Mouse (Mus musculus) ES-E14 (cell line): ENCODE data around the gene 1810055G02Rik. TPM values are rescaled to one million over a fixed set of nuclear protein-coding genes. Genes with fewer than 3 reads are reported as not detected.

Experiments used
- DNase-seq: peaks from one replicate; pipeline ENCODE4 v3.0.0-alpha.2; 2013; ENCODE audit warnings: low read depth, low spot score
- H3K27ac ChIP-seq: 2 replicates; pipeline ENCODE4 v1.5.1; 2012; ENCODE audit warnings: low read depth, mild to moderate bottlenecking, low read length, moderate library complexity, mixed read lengths; ENCODE audit not compliant: poor library complexity, insufficient read depth, severe bottlenecking
- H3K36me3 ChIP-seq: 2 replicates; pipeline ENCODE4 v1.6.1; 2012; ENCODE audit warnings: mild to moderate bottlenecking, low read length, moderate library complexity, mixed read lengths; ENCODE audit not compliant: control insufficient read depth, poor library complexity, insufficient read depth, severe bottlenecking
- H3K4me1 ChIP-seq, 2 experiments: fragments of 150-350 bp in 1 of 2; sonication (generic) in 1 of 2; 2 replicates each; pipeline ENCODE4 v1.6.1; 2012; ENCODE audit warnings: low read length in 2 of 2, mild to moderate bottlenecking in 1 of 2, mixed read lengths in 1 of 2; ENCODE audit not compliant: control insufficient read depth in 2 of 2, insufficient read depth in 2 of 2, poor library complexity in 1 of 2
- H3K4me3 ChIP-seq, 2 experiments: fragments of 150-350 bp in 1 of 2; sonication (generic) in 1 of 2; 2 replicates each; pipeline ENCODE4 v1.5.1; 2012; ENCODE audit warnings: low read length in 2 of 2, low read depth in 1 of 2, mild to moderate bottlenecking in 1 of 2, mixed read lengths in 1 of 2; ENCODE audit not compliant: insufficient read depth in 1 of 2, poor library complexity in 1 of 2, severe bottlenecking in 1 of 2
- H3K9ac ChIP-seq: 2 replicates; pipeline ENCODE4 v1.6.1; 2012; ENCODE audit warnings: low read depth, mild to moderate bottlenecking, low read length, mixed read lengths; ENCODE audit not compliant: poor library complexity, insufficient read depth, severe bottlenecking
- H3K9me3 ChIP-seq: fragments of 150-350 bp; sonication (generic); 2 replicates; pipeline ENCODE4 v1.6.1; 2012; ENCODE audit warnings: low read depth, mild to moderate bottlenecking, low read length; ENCODE audit not compliant: control insufficient read depth, insufficient read depth
- CHD2 ChIP-seq: IDR thresholded peaks from 2 replicates; pipeline ENCODE4 v1.6.1; 2014; ENCODE audit warnings: mild to moderate bottlenecking, low read depth, low read length, inconsistent platforms
- HCFC1 ChIP-seq: IDR thresholded peaks from 2 replicates; pipeline ENCODE4 v1.6.1; 2012; ENCODE audit warnings: low read length, inconsistent platforms, borderline replicate concordance; ENCODE audit not compliant: insufficient read depth
- MAFK ChIP-seq: IDR thresholded peaks from 2 replicates; pipeline ENCODE4 v1.6.1; 2014; ENCODE audit warnings: mild to moderate bottlenecking, low read depth, low read length, inconsistent platforms; ENCODE audit not compliant: insufficient read depth
- ZC3H11A ChIP-seq: IDR thresholded peaks from 2 replicates; pipeline ENCODE4 v1.6.1; 2012; ENCODE audit warnings: low read depth, mild to moderate bottlenecking, inconsistent platforms, low read length, borderline replicate concordance
- ZNF384 ChIP-seq: IDR thresholded peaks from 2 replicates; pipeline ENCODE4 v1.6.1; 2012; ENCODE audit warnings: low read depth, low read length, inconsistent platforms
- in situ Hi-C, 2 experiments: fragments of 600-800 bp; cut with MboI; formaldehyde crosslinking; loops; one replicate each; pipeline ENCODE4 v1.15.1; 2025; ENCODE audit warnings: low sequenced_read_pairs in 2 of 2, inconsistent platforms in 1 of 2; ENCODE audit not compliant: unreplicated experiment in 2 of 2
- total RNA-seq: library from RNA; depleted of rRNA; stranded (reverse); fragments of 300-350 nt; gene quantifications from 2 replicates; pipeline ENCODE4 v1.2.3, GENCODE M21; 2012

Gene 1810055G02Rik
- total RNA-seq, 1 experiment: 31.4 TPM

DNA sequence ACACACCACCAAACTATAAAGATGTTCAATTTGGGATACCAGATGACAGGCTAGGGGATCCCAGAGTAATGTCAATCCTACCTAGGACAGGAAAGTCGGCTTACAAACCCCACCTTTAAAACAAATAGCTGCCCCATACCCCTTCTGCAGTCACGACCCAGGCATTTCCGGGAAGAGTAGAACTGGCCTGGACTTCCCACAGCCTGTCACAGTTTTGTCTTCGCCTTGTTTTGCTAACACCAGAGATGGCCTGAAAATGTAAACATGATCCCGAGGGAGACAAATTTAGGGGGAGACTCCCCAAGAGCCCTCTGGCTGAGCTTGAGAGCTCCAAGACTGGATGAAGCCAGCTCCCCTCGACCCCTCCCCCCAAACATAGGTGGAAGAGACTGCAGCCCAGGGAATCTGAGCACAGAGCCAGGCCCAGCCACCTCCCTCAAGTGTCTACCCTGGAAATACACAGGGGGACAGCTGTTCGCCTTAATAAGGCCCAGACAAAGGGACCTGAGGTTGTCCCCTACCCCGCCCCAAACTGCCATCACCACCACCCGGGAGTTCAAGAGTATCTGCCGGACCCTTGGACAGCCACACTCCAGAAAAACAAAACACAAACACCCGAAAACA, 23.0 kb upstream of the 1810055G02Rik start:
- in situ Hi-C loops: no loop called here
- DNase-seq: no peak
- H3K27ac ChIP-seq: no peak overlapping the region
- H3K4me1 ChIP-seq: peaks cover 5 to 30% of the 10 kb centered on the region in 2 experiments
- no peaks in the 10 kb centered on the region for H3K36me3 ChIP-seq
- TF ChIP-seq MAFK (no peak), HCFC1 (no peak), ZNF384 (no peak), ZC3H11A (no peak), CHD2 (no peak)
- H3K4me3 ChIP-seq: peak overlapping the region; percentile 87 to 92
- H3K9me3 ChIP-seq: no peaks in the 10 kb centered on the region
- peak overlapping the region; percentile 85; the same call in 1 of the 2 replicates for H3K9ac ChIP-seq

DNA sequence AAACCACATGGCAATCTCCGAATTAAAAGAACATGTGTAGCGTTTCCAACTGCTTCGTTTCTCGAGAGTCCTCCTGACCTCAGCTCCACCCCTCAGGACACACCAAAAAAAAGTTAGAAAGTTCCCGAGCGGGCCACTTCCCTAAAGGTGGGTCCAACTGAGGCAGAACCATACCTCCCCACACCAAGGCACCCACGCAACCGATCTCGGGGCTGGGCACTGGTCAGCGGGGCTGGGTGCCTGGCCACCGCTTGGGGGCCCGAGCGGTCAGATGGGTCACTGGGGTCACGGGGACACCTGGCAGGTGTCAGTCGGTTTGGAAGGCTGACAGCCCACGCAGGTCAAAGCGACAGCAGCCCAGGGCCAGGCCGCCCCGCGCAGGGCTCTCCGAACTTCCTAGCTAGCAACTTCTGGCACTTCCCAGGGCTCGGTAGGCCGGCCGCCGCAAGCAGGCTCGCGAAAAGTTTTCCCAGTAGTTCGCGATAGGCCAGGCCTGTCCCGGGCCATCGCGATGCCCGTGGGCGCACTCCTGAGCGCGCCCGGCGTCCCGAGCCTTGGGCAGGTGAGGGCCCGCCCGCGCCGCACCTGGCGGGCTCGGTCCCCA, 22.4 kb upstream of the 1810055G02Rik start:
- TF ChIP-seq MAFK (no peak), HCFC1 (no peak), ZNF384 (no peak), ZC3H11A (no peak), CHD2 (no peak)
- Histone ChIP-seq H3K4me3 (peak overlapping the region; percentile 87 to 92), H3K9ac (peak overlapping the region; percentile 85), H3K4me1 (peaks cover 5 to 30% of the 10 kb centered on the region in 2 experiments), H3K9me3 (no peaks in the 10 kb centered on the region), H3K27ac (no peak overlapping the region), H3K36me3 (no peaks in the 10 kb centered on the region)
- in situ Hi-C loops: no loop called here
- no peak for DNase-seq

DNA sequence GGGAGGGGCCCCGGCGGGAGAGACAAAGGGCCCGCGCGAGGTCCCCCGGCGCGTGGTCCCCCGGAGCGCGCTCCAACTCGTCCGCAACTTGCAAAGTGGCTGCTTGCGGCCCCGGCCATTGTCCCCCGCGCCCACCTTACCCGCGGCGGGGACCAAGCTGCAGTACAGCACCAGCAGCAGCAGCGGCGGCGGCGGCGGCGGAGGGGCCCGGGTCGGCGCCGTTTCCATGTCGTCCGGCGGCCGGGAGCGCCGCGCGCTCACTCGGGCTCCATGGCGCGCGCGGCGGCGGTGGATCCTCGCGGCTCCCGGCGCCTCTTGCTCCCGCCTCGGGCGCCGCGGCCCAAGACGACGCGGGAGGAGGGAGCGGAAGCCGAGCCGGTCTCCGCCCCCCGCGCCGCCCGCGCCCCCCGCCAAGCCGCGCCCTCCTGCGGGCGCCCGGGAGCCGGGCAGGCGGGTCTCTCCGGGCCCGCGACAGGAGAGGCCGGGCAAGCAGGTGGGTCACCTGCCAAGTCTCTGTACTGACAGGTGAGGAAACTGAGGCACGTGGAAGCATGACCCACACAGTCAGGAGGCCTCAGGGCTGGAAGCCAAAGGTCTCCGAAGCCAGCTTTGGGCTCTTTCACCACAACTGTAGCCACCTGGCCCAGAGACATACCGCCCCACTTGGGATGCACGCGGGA, 21.7 kb upstream of the 1810055G02Rik start, which contains the start of gene Lrp5:
Lrp5 (minus strand) TSS at position 350 of the 680 bp plus-strand sequence.
- peak within 1 kb of the TSS; percentile 85 for H3K9ac ChIP-seq
- no peak within 1 kb of the TSS for H3K27ac ChIP-seq
- H3K4me3 ChIP-seq: peak within 1 kb of the TSS; percentile 87 to 92
- peaks cover 8 to 31% of the 10 kb centered on the region in 2 experiments for H3K4me1 ChIP-seq
- H3K9me3 ChIP-seq: no peaks in the 10 kb centered on the region
- in situ Hi-C loops: no loop called here
- TF ChIP-seq HCFC1 (peak; percentile 22; the same call in 1 of the 2 replicates), ZC3H11A (no peak)
- no peak for DNase-seq
- no peaks in the 10 kb centered on the region for H3K36me3 ChIP-seq

DNA sequence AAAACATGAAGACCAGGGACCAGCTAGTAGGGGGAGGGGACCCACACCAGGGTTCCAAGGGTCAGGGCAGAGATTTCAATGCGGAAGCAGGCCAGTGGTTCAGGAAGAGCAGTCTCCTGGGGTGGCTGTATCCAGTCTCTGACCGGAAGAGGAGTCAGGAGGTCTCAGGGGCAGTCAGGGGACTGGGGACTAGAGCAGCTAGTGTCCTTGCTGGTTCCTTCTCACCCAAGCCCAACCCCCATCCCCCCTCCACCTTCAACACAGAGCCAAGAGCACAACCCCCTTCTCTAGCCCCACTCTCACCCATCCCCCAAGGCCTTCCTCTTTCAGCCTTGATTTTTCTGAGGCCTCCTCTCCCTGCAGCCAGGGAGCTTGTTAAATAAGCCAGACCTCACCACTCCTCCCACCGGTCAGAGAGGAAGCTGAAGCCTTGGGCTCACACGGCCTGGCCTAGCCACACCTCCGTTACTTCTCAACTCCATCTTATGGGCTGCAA, 20.4 kb upstream of the 1810055G02Rik start:
- H3K9ac ChIP-seq: no peak overlapping the region; the same call in 1 of the 2 replicates
- H3K36me3 ChIP-seq: no peaks in the 10 kb centered on the region
- DNase-seq: no peak
- in situ Hi-C loops: no loop called here
- TF ChIP-seq HCFC1 (no peak), ZNF384 (no peak), CHD2 (no peak), MAFK (no peak), ZC3H11A (no peak)
- no peak overlapping the region for H3K27ac ChIP-seq
- no peaks in the 10 kb centered on the region for H3K9me3 ChIP-seq
- H3K4me1 ChIP-seq: peaks cover 8 to 31% of the 10 kb centered on the region in 2 experiments
- no peak overlapping the region for H3K4me3 ChIP-seq
